Mouse (Mus musculus): ENCODE results near the gene Cers6. TPM values are rescaled to one million over a fixed set of nuclear protein-coding genes. Genes with fewer than 3 reads are reported as not detected.

Cers6 gene
- polyA plus RNA-seq, 1 experiment from 2014 or later = 26.8 TPM

DNA sequence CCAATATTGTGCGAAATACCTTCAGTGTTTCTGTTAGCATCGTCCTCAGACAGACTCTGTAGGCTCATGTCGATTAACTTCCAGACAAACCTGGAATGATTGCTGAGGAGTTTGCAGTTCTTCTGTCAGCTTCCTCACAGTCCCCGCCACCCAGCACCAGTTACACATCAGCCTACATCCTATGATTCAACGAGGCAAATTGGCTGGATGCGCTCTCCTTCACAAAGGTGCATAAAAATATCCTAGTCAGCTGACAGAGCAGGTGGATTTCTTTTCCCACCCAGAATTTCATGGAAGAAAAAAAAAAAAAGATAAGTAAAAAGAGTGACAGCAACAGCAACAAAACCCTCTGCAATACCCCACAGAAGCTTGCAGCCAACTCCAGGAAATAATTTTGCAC, 127.9 kb downstream of the Cers6 start:
- ATAC-seq (ENCODE audit: insufficient number of reproducible peaks, low FRiP score, low TSS enrichment, low read depth) (no peak), DNase-seq (ENCODE audit: low spot score) (no peak)
- Histone ChIP-seq H3K9me3 (ENCODE audit: control insufficient read depth, low read length) (no peaks in the 10 kb centered on the region), H3K9ac (ENCODE audit: low read length) (no peak overlapping the region), H3K4me2 (ENCODE audit: low read depth, severe bottlenecking) (no peak overlapping the region), H3K4me1 (ENCODE audit: control insufficient read depth, insufficient read depth, low read length) (no peaks in the 10 kb centered on the region), H3K27me3 (ENCODE audit: control insufficient read depth, insufficient read depth, low read length) (no peaks in the 10 kb centered on the region), H3K27ac (replicated peaks; ENCODE audit: low read depth, low read length) (no peak overlapping the region), H3K4me3 (ENCODE audit: low read depth, low read length) (no peak overlapping the region), H3K36me3 (ENCODE audit: control insufficient read depth, insufficient read depth, low read length) (no peaks in the 10 kb centered on the region)
- WGBS = 89% methylated on average over 6 of the region's 6 CpGs

DNA sequence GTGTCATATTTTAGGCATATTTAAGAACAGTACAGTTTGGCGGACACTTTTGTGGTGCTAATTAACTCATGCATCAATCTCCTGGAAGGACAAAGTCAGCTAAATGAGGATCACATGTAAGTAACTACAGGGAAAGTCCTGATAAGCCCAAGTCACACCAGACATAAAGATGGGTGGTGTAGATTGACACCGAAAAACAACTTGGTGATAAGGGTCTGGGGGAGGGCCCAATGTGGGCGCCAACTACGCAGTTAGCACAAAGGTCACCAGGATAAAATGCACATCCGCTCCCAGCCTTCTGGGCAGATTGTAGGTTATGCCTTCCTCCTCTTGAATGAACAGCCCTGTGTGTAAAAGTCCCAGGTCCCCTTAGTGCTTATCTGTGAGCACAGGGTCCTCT, 131.4 kb downstream of the Cers6 start:
- Histone ChIP-seq H3K9ac (ENCODE audit: low read length) (no peak overlapping the region), H3K4me1 (ENCODE audit: control insufficient read depth, insufficient read depth, low read length) (no peaks in the 10 kb centered on the region), H3K27me3 (ENCODE audit: control insufficient read depth, insufficient read depth, low read length) (no peaks in the 10 kb centered on the region), H3K4me2 (ENCODE audit: low read depth, severe bottlenecking) (no peak overlapping the region), H3K27ac (replicated peaks; ENCODE audit: low read depth, low read length) (no peak overlapping the region), H3K9me3 (ENCODE audit: control insufficient read depth, low read length) (no peaks in the 10 kb centered on the region), H3K36me3 (ENCODE audit: control insufficient read depth, insufficient read depth, low read length) (no peaks in the 10 kb centered on the region), H3K4me3 (ENCODE audit: low read depth, low read length) (no peak overlapping the region)
- ATAC-seq (ENCODE audit: insufficient number of reproducible peaks, low FRiP score, low TSS enrichment, low read depth) (no peak), DNase-seq (ENCODE audit: low spot score) (no peak)
- 89% methylated on average over 5 of the region's 5 CpGs for WGBS

GRCm38 (mm10) chr2:68994441-68994840, 133.2 kb downstream of the Cers6 start:
- Histone ChIP-seq H3K9me3 (ENCODE audit: control insufficient read depth, low read length) (no peaks in the 10 kb centered on the region), H3K36me3 (ENCODE audit: control insufficient read depth, insufficient read depth, low read length) (no peaks in the 10 kb centered on the region)

DNA sequence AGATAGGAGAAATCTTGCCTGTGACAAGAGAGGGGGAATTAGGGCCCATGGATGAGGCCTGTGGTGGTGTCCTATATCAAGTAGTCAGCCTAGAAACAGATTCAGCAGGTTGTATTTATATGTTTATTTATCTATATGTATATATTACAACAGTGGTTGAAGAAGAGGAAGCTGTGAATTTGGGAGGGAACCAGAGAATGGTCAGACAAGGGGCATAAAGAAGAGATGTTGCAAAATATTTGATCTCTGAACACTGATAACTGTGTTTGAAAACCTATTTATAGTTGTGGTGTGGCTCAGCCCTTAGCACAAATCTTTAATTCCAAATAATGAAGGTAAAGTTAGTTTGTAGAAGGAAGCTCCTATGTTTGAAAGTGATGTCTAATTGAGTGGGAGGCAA, 134.5 kb downstream of the Cers6 start:
- Histone ChIP-seq H3K9ac (ENCODE audit: low read length) (no peak overlapping the region), H3K27me3 (ENCODE audit: control insufficient read depth, insufficient read depth, low read length) (no peaks in the 10 kb centered on the region), H3K9me3 (ENCODE audit: control insufficient read depth, low read length) (no peaks in the 10 kb centered on the region), H3K36me3 (ENCODE audit: control insufficient read depth, insufficient read depth, low read length) (no peaks in the 10 kb centered on the region), H3K4me3 (ENCODE audit: low read depth, low read length) (no peak overlapping the region), H3K4me2 (ENCODE audit: low read depth, severe bottlenecking) (no peak overlapping the region), H3K27ac (replicated peaks; ENCODE audit: low read depth, low read length) (no peak overlapping the region), H3K4me1 (ENCODE audit: control insufficient read depth, insufficient read depth, low read length) (no peaks in the 10 kb centered on the region)
- ATAC-seq (ENCODE audit: insufficient number of reproducible peaks, low FRiP score, low TSS enrichment, low read depth) (no peak), DNase-seq (ENCODE audit: low spot score) (no peak)

More at GRCm38 (mm10) chr2:68994441-68994840, 133.2 kb downstream of the Cers6 start:
- Histone ChIP-seq H3K9ac (ENCODE audit: low read length) (no peak overlapping the region), H3K4me3 (ENCODE audit: low read depth, low read length) (no peak overlapping the region), H3K27ac (replicated peaks; ENCODE audit: low read depth, low read length) (no peak overlapping the region), H3K4me2 (ENCODE audit: low read depth, severe bottlenecking) (no peak overlapping the region), H3K4me1 (ENCODE audit: control insufficient read depth, insufficient read depth, low read length) (no peaks in the 10 kb centered on the region), H3K27me3 (ENCODE audit: control insufficient read depth, insufficient read depth, low read length) (no peaks in the 10 kb centered on the region)
- DNase-seq (ENCODE audit: low spot score) (no peak), ATAC-seq (ENCODE audit: insufficient number of reproducible peaks, low FRiP score, low TSS enrichment, low read depth) (no peak)

DNA sequence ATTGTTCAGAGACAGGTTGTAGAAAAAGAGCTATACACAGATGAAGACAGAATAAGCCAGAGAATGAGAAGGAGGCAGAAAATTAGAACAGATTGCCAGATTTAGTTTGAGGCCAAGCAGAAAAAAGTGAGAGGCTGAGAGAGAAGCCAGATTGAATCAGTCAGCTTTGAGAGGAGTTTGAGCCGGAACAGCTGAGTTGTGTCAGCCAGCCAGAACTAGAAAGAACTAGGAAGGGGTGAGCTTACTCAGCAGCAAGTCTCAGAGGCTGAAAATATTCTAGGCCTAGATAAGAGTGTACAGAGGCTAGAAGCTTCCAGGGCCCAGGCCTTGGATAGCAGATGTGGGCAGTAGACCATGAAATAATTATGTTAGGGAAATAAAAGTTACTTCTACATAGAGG, 135.0 kb downstream of the Cers6 start:
- H3K4me2 ChIP-seq (ENCODE audit: low read depth, severe bottlenecking) = no peak overlapping the region

DNA sequence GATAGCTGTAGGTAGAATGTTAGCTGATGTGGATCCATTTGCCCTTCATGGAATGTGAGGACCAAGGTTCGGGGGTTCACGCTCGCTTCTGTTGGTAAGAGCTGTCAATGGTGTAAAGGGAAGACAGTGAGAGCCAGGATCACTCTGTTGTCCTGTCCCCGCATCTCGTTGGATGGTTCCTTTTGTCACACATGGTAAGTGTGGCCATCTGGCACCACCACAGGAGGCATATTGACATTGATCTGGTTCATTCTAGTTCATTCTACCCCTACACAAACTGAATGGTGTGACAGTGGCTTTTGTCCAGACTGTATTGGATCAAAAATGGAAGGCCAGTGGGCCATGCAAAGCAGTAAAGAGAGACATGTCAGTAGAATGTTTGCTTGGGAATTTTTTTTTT, 142.8 kb downstream of the Cers6 start:
- H3K27ac ChIP-seq (replicated peaks; ENCODE audit: low read depth, low read length) = no peak overlapping the region
- DNase-seq (ENCODE audit: low spot score) = no peak
- no peaks in the 10 kb centered on the region for H3K4me1 ChIP-seq (ENCODE audit: control insufficient read depth, insufficient read depth, low read length)
- 86% methylated on average over 5 of the region's 5 CpGs for WGBS
- H3K4me3 ChIP-seq (ENCODE audit: low read depth, low read length) = no peak overlapping the region
- H3K4me2 ChIP-seq (ENCODE audit: low read depth, severe bottlenecking) = no peak overlapping the region
- no peaks in the 10 kb centered on the region for H3K9me3 ChIP-seq (ENCODE audit: control insufficient read depth, low read length)
- no peak for ATAC-seq (ENCODE audit: insufficient number of reproducible peaks, low FRiP score, low TSS enrichment, low read depth)
- H3K36me3 ChIP-seq (ENCODE audit: control insufficient read depth, insufficient read depth, low read length) = no peaks in the 10 kb centered on the region
- no peak overlapping the region for H3K9ac ChIP-seq (ENCODE audit: low read length)
- H3K27me3 ChIP-seq (ENCODE audit: control insufficient read depth, insufficient read depth, low read length) = no peaks in the 10 kb centered on the region

More for the DNA sequence above, 135.0 kb downstream of the Cers6 start:
- H3K4me1 ChIP-seq (ENCODE audit: control insufficient read depth, insufficient read depth, low read length) = no peaks in the 10 kb centered on the region
- no peaks in the 10 kb centered on the region for H3K9me3 ChIP-seq (ENCODE audit: control insufficient read depth, low read length)
- H3K36me3 ChIP-seq (ENCODE audit: control insufficient read depth, insufficient read depth, low read length) = no peaks in the 10 kb centered on the region
- H3K27me3 ChIP-seq (ENCODE audit: control insufficient read depth, insufficient read depth, low read length) = no peaks in the 10 kb centered on the region
- H3K4me3 ChIP-seq (ENCODE audit: low read depth, low read length) = no peak overlapping the region
- no peak overlapping the region for H3K27ac ChIP-seq (replicated peaks; ENCODE audit: low read depth, low read length)
- H3K9ac ChIP-seq (ENCODE audit: low read length) = no peak overlapping the region
- 93% methylated on average over 1 of the region's 1 CpGs for WGBS
- DNase-seq (ENCODE audit: low spot score) (no peak), ATAC-seq (ENCODE audit: insufficient number of reproducible peaks, low FRiP score, low TSS enrichment, low read depth) (no peak)

DNA sequence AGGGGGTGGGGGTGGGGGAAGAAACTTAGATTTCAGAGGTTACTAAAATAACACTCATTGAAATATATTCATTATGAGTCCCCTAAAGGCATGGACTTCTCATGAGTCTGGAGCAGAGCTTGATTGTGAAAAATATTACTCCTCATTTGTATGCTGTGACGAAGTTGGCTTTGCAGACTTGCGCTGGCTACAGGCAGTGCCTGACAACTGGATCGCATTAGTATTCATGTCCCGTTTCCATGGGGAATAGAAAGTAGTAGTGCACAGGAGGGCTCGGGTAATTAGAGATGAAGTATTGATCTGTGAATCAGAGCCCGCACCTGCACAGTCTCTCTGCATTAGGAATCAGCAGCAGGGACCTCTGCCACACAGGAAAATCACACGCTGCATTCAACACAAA, 150.2 kb downstream of the Cers6 start:
- no peaks in the 10 kb centered on the region for H3K9me3 ChIP-seq (ENCODE audit: control insufficient read depth, low read length)
- ATAC-seq (ENCODE audit: insufficient number of reproducible peaks, low FRiP score, low TSS enrichment, low read depth) = no peak
- 45% methylated on average over 7 of the region's 7 CpGs for WGBS
- DNase-seq (ENCODE audit: low spot score) = no peak
- no peaks in the 10 kb centered on the region for H3K36me3 ChIP-seq (ENCODE audit: control insufficient read depth, insufficient read depth, low read length)
- no peaks in the 10 kb centered on the region for H3K4me1 ChIP-seq (ENCODE audit: control insufficient read depth, insufficient read depth, low read length)
- no peaks in the 10 kb centered on the region for H3K27me3 ChIP-seq (ENCODE audit: control insufficient read depth, insufficient read depth, low read length)
- H3K4me2 ChIP-seq (ENCODE audit: low read depth, severe bottlenecking) = no peak overlapping the region
- H3K4me3 ChIP-seq (ENCODE audit: low read depth, low read length) = no peak overlapping the region
- H3K9ac ChIP-seq (ENCODE audit: low read length) = no peak overlapping the region
- H3K27ac ChIP-seq (replicated peaks; ENCODE audit: low read depth, low read length) = no peak overlapping the region

DNA sequence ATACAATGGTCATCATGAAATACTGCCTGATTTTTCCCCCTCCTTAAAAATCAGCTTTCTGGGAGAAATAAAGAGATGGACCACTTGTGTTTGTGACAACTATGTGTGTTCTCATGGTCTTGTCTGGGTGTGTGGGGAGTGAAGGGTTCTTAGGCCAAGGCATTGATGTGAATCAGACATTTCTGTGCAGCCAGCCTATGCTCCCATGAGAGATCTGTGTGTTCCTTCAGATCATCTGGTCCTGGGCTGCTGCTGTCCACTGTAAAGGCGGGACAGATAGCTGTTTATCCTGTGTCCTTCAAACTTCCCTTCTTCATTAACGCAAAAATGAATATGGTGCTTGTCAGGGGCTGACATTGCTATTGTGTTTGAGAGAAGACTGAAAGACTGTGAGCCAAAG, 150.6 kb downstream of the Cers6 start:
- WGBS = 86% methylated on average over 2 of the region's 2 CpGs
- no peaks in the 10 kb centered on the region for H3K9me3 ChIP-seq (ENCODE audit: control insufficient read depth, low read length)

GRCm38 (mm10) chr2:69014241-69014640, 153.0 kb downstream of the Cers6 start:
- ATAC-seq (ENCODE audit: insufficient number of reproducible peaks, low FRiP score, low TSS enrichment, low read depth) = no peak
- no peaks in the 10 kb centered on the region for H3K27me3 ChIP-seq (ENCODE audit: control insufficient read depth, insufficient read depth, low read length)
- no peak overlapping the region for H3K27ac ChIP-seq (replicated peaks; ENCODE audit: low read depth, low read length)
- no peak overlapping the region for H3K9ac ChIP-seq (ENCODE audit: low read length)
- H3K4me2 ChIP-seq (ENCODE audit: low read depth, severe bottlenecking) = no peak overlapping the region
- H3K4me1 ChIP-seq (ENCODE audit: control insufficient read depth, insufficient read depth, low read length) = no peaks in the 10 kb centered on the region
- H3K9me3 ChIP-seq (ENCODE audit: control insufficient read depth, low read length) = no peaks in the 10 kb centered on the region
- no peaks in the 10 kb centered on the region for H3K36me3 ChIP-seq (ENCODE audit: control insufficient read depth, insufficient read depth, low read length)
- 95% methylated on average over 9 of the region's 9 CpGs for WGBS
- DNase-seq (ENCODE audit: low spot score) = no peak
- H3K4me3 ChIP-seq (ENCODE audit: low read depth, low read length) = no peak overlapping the region

More for the DNA sequence above, 150.6 kb downstream of the Cers6 start:
- H3K9ac ChIP-seq (ENCODE audit: low read length) = no peak overlapping the region
- H3K4me1 ChIP-seq (ENCODE audit: control insufficient read depth, insufficient read depth, low read length) = no peaks in the 10 kb centered on the region
- ATAC-seq (ENCODE audit: insufficient number of reproducible peaks, low FRiP score, low TSS enrichment, low read depth) = no peak
- no peak overlapping the region for H3K4me3 ChIP-seq (ENCODE audit: low read depth, low read length)
- no peak overlapping the region for H3K4me2 ChIP-seq (ENCODE audit: low read depth, severe bottlenecking)
- no peak for DNase-seq (ENCODE audit: low spot score)
- H3K27me3 ChIP-seq (ENCODE audit: control insufficient read depth, insufficient read depth, low read length) = no peaks in the 10 kb centered on the region
- H3K27ac ChIP-seq (replicated peaks; ENCODE audit: low read depth, low read length) = no peak overlapping the region
- no peaks in the 10 kb centered on the region for H3K36me3 ChIP-seq (ENCODE audit: control insufficient read depth, insufficient read depth, low read length)

Data from limb, embryonic 11.5 days (tissue).